Mouse (Mus musculus): Measurements from ENCODE around the gene Tmem243.

Gene Tmem243

DNA sequence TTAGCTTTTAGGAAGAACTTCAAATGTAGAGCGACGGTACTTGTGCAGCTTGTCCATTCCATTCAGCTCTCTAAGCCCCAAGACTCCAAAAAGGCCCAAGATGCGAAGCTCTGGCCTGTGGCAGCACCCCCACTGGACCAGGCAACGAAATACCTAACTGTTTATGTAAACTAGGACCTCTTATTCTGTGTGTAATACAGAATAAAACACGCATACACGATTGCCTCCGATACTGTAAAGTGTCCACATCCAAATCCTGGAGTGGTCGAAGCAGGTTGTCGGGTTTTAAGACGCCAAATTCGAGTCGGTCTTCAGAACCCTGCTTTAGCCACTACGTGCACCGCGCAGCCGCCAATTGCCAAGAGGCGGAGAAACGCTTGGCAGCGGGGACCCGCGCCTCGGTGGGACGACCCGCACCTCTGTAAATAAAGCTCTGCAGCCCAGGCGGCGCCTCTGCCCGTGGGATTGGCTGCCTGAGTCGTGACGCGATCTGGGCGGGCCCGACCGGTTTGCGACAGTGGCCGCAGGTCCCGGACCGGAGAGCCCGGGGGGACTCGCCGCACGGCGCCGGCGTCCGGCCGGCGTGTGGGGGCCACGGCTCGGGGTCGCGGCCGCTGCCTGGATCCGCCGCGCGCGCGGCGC is at the start of gene Tmem243:
Tmem243 (plus strand) TSS at position 462 of the 642 bp plus-strand sequence.
- peak; percentile 88 for DNase-seq (ENCODE audit: extremely low spot score)

DNA sequence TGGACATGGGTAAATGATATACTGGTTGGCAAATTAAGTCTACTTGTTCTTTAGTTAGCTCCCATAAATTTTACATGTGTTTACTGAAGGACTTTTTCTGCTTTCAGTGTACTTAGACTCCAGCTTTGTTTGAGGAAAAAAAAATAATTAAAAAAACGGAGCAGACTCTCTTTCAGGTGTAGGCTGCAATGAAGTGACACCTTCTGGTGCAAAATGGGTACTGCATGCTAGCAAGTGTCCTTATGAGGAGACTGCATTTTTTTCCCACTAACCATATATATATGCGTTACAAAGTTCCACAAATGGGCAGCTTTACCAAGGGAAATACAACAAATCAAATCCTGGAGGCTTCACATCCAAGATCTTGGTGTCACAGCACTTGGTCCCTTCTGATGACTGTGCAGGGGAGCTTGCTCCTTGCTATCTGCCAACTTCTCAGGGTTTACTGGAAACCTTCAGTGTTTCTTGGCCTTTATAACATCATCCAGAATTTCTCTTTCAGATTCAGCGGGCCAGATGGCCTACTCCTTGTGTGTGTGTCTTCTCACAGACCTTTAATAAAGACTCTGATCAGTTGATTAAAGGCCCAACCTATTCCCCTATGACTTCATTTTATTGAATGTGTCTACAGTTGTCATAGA is 44.3 kb upstream of the Tmem243 start:
- peak; percentile 46 for DNase-seq (ENCODE audit: extremely low spot score)

GRCm38 (mm10) chr5:9057277-9057879 is 43.1 kb upstream of the Tmem243 start:
- DNase-seq (ENCODE audit: extremely low spot score), result no peak

GRCm38 (mm10) chr5:9059303-9060023 is 41.0 kb upstream of the Tmem243 start:
- no peak for DNase-seq (ENCODE audit: extremely low spot score)

GRCm38 (mm10) chr5:9060228-9060627 is 40.2 kb upstream of the Tmem243 start:
- no peak for DNase-seq (ENCODE audit: extremely low spot score)

GRCm38 (mm10) chr5:9064217-9064616 is 36.3 kb upstream of the Tmem243 start:
- DNase-seq (ENCODE audit: extremely low spot score), result no peak

DNA sequence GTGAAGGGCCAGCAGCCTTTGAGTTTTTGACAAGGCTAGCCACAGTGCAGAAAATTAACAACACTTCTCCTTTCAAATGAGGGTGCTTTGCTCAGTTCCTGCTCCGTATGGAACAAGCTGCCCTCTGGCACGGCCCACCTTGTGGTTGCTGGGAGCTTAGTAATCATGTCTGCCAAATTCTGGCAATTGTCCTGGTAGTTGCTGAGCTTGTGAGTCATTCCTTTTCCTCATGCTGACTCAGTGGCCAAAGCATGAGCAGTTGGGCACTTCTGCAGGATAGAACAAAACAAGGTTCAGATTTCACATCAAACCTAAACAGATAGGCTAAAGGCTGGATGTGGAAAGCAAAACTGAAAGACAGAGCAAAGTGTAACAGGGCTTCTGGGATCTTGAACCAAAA is 31.6 kb upstream of the Tmem243 start:
- DNase-seq (ENCODE audit: extremely low spot score), result no peak

DNA sequence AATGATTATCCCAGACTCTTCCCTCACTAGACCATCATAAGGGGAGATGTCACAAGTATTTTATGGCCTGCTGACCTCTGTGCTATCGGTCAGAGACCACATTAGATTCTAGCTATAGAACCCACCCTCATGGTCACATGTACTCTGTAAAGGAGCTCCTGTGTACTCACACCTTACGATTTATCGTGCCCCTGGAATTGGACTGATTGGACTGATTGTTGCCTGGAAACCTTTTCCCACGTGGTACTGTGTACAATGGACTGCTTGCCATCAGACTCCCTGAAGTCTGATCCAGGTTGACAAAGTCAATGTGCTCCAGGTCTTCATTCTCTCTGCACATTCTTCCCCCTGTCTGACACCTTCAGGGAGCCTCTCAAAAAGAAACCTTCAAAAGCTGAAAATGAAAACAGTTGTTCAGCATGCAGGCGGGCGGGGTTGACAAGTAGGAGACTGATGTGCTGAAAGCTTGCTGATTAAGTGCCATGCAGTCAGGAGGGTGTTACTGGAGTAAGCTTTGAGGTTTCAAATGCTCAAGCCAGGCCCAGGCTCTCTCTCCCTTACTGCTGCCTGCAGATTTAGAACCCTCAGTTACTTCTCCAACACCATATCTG is 30.8 kb upstream of the Tmem243 start:
- DNase-seq (ENCODE audit: extremely low spot score), result no peak

DNA sequence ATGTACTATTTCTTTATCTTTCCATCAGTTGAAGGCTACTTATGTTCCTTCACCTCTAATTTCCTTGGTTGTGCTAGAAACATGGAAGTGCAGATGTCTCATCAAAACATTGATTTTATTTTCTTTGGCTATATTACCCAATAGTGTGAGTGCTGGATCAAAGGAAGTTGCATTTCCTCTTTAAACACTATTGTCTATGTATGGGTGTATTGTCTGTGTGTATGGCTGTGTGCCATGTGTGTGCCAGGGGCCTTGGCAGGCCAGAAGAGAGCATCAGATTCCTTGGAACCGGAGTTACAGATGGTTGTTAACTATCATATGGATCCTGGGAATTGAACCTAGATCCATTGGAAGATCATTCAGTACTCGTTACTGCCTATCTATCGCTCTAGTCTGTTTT is 29.1 kb upstream of the Tmem243 start:
- DNase-seq (ENCODE audit: extremely low spot score), result no peak

GRCm38 (mm10) chr5:9073177-9073854 is 27.2 kb upstream of the Tmem243 start:
- no peak for DNase-seq (ENCODE audit: extremely low spot score)

GRCm38 (mm10) chr5:9079773-9080501 is 20.5 kb upstream of the Tmem243 start:
- DNase-seq (ENCODE audit: extremely low spot score), result no peak

- no peak for DNase-seq (ENCODE audit: extremely low spot score)
Measured at GRCm38 (mm10) chr5:9086924-9087719, 13.3 kb upstream of the Tmem243 start.

DNA sequence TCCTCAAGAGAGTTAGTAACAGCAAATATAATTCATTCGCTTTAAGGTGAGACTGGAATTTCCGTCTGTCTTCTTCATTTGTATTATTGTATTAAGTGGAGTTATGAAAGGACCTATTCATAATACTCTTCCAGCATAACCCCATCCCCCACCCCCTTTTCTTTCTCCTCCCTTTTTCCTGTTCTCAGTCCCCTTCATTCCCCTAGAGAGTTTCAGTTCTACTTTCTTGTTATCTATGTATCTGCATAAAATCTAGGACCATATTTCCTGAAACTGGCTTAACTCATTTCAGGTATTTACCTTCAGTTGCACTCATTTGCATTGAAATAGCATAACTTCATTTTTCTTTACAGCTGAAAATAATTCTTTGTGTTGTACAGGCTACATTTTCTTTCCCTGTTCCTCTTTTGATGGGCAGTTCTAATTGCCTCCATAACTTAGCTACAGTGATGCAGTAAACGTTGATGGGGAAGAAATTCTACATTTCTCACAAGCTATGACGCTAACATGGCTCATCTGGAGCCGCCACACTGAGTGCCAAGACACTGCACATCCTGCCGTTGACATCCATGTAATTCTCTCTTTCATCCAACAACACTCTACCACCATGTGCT is 9.9 kb upstream of the Tmem243 start:
- DNase-seq (ENCODE audit: extremely low spot score), result no peak

DNA sequence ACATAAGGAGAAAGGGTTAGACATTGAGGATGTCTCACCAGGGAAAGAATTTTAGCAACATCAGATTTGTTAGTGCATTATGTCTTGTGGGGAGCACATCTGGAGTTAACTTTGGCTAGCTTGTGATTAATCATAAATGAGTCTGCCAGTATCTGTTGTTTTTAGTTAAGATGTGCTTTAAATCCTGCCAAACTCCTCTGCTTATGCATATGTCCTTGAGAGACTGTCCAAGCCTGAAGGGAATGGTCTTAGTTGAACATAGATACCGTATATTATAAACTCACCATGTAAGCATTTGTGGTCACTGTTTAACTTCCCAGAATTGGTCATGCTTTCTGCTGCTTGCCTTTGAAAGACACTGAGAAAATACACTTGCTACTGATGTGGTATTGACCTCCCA is 7.8 kb upstream of the Tmem243 start:
- no peak for DNase-seq (ENCODE audit: extremely low spot score)

DNA sequence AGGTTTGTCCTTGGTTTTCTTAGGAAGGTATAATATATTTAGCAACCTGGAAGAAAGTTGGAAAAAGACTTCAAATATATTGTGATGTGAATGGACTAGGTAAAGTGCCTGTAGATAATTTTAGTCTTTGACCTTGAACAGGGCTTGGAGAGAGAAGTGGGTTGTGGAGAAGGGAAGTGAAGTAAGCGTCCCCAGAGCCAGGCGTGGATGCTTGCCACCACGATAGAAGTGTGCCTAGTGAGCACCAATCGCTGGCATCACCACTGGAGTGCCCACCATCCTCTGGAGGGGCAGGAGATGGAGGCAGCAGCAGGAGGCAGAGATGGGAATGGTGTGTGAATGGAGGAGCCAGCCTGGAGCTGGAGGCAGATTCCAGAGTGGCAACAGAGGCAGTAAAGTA is 7.0 kb upstream of the Tmem243 start:
- no peak for DNase-seq (ENCODE audit: extremely low spot score)

- peak; percentile 66 for DNase-seq (ENCODE audit: extremely low spot score)
Measured at GRCm38 (mm10) chr5:9100849-9101801, 657 bp downstream of the Tmem243 start.

- no peak for DNase-seq (ENCODE audit: extremely low spot score)
Measured at GRCm38 (mm10) chr5:9102696-9103095, 2.2 kb downstream of the Tmem243 start.

DNA sequence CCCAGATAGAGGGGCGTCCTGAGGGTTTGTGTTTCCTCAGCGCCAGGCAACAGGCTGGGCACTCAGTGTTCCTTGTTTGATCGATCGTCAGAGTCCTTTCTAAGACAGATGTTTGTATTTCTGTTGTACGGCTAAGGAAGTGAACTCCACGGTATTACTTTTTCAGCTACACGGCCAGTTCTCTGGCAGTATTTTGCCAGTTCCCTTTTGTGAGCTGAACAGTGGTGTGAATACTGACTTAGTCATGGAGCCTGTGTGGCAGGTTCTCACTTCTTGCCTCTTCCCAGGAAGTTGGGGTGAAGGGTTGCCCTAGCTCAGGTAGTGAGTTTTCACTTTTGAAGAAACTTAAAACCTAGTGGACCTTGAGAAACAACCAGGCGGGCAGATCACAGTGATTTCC is 3.5 kb downstream of the Tmem243 start:
- no peak for DNase-seq (ENCODE audit: extremely low spot score)

All from embryo, embryonic 9.5 days (tissue).